Mouse (Mus musculus) kidney, adult 9 months (tissue): ENCODE results near the gene Tcea2.

Source experiments
- DNase-seq: peaks from one replicate; pipeline ENCODE4 v3.0.0; 2022

Gene Tcea2

GRCm38 (mm10) chr2:181679951-181680715 lies at the start of gene Tcea2:
Gene Tcea2 (plus strand): TSS chr2:181680310.
- DNase-seq = peak; percentile 81

GRCm38 (mm10) chr2:181632624-181633023 lies 47.5 kb upstream of the Tcea2 start:
- no peak for DNase-seq

- no peak for DNase-seq
Measured at GRCm38 (mm10) chr2:181635865-181636264, 44.2 kb upstream of the Tcea2 start.

DNA sequence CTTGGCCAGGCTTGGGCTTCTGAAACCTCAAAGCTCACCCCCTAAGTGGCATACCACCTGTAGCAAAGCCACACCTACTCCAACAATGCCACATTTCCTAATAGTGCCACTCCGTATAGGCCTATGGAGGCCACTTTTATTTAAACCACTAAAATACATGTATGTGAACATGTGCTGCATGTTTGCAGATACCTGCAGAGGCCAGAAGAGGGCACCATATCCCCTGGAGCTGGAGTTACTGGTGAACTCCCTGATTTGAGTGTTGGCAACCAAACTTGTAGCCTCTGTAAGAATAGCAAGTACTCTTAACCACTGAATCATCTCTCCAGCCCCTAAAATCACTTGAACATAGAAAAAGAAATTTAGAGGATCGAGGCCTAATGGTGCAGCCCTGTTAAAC lies 35.7 kb upstream of the Tcea2 start:
- DNase-seq = peak; percentile 54

GRCm38 (mm10) chr2:181645666-181646065 lies 34.4 kb upstream of the Tcea2 start:
- no peak for DNase-seq

GRCm38 (mm10) chr2:181646626-181647472 lies 33.3 kb upstream of the Tcea2 start:
- DNase-seq = no peak

GRCm38 (mm10) chr2:181648926-181649325 lies 31.2 kb upstream of the Tcea2 start:
- no peak for DNase-seq

GRCm38 (mm10) chr2:181653065-181653464 lies 27.0 kb upstream of the Tcea2 start:
- no peak for DNase-seq

GRCm38 (mm10) chr2:181653523-181653922 lies 26.6 kb upstream of the Tcea2 start:
- DNase-seq = no peak

GRCm38 (mm10) chr2:181656734-181657133 lies 23.4 kb upstream of the Tcea2 start, which contains the start of gene Gm29797:
Gene Gm29797 (plus strand): TSS chr2:181657034.
- no peak for DNase-seq

GRCm38 (mm10) chr2:181657441-181657840 lies 22.7 kb upstream of the Tcea2 start:
- DNase-seq = no peak

GRCm38 (mm10) chr2:181658528-181658927 lies 21.6 kb upstream of the Tcea2 start:
- DNase-seq = no peak

- peak; percentile 70 for DNase-seq
Measured at GRCm38 (mm10) chr2:181658930-181659555, 21.1 kb upstream of the Tcea2 start.

GRCm38 (mm10) chr2:181659609-181660055 lies 20.5 kb upstream of the Tcea2 start:
- DNase-seq = peak; percentile 93

DNA sequence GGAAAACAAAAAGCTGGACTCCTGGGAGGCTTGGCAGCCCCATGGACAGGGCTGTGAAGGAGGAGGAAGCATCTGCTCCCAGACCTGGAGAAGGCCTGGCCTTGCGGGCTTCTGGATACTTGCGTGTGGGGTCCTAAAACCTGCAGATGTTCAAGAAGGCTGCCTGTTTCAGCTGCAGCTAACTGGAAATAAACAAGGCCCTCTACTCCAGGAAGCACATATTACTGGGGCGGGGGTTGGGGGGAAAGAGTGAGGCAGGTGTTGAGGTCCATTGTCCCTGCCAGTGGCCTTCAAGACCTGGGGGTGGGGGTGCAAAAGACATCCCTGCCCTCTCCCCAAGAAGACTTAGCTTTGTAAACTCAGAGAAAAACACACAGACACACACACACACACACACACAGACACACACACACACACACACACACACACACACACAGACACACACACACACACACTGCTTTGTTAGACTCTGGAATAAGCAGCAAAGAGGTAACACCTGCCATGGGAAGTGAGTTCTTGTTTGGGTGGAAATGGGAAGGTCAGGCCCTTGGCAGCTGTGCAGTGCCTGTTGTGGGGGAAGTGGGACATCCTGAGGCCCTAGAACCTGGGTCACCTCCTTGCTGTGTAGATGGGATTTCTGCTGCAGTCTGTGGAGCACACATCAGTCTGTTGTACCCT lies 17.4 kb upstream of the Tcea2 start:
- peak; percentile 64 for DNase-seq

- peak; percentile 67 for DNase-seq
Measured at GRCm38 (mm10) chr2:181663298-181663630, 16.8 kb upstream of the Tcea2 start.

DNA sequence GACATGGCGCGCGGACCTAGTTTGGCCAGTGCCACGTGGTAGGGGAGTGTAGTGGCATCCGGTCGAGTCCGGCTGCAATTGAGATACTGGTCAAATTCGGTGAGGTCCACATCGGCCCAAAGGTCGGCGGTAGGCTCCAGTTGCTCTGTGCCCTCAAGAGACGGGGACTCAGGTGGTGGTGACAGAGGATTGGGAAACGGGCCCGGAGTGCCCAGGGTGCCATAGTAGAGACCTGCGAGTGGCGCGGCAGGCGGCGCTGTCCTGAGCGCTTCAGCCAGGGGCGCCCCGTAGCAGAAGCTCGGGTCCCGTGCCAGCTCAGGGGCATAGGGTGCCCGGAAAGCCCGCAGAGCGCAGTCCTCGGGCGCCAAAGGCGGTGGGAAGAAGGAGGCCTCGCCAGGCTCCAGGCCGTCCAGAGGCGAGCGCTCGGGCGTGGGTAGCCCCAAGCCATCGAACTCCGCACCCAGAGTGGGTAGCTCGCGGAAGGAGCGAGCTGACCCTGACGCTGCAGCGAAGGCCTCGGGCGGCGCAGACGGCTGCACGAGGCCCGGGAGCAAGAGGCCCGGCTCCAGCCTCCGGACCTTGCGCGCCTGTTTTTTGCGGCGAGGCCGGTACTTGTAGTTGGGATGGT lies 9.7 kb upstream of the Tcea2 start:
- no peak for DNase-seq

- DNase-seq = no peak
Measured at GRCm38 (mm10) chr2:181670913-181671311, 9.2 kb upstream of the Tcea2 start.

GRCm38 (mm10) chr2:181671326-181671725 lies 8.8 kb upstream of the Tcea2 start, which contains the start of gene Sox18:
Gene Sox18 (minus strand): TSS chr2:181671640.
- peak; percentile 62 for DNase-seq

DNA sequence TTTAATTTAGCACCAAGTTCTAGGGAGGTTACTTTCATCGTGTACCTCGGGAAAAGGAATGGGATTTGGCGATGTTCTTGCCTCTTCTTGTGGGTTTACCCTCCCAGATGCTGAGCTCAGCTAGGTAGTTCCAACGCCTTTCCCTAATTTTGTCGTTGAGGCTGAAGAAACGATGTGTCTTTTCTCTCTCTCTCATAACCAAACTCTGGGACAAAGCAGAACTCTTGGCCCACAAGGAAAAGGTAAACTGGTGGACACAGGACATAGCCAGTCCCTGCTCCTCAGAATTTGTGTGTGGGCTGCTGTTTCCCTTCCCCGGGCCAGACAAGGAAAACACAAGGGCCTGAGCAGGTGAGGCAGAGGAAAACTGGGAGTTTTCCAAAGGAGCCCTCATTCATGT lies 8.1 kb upstream of the Tcea2 start:
- DNase-seq = no peak

DNA sequence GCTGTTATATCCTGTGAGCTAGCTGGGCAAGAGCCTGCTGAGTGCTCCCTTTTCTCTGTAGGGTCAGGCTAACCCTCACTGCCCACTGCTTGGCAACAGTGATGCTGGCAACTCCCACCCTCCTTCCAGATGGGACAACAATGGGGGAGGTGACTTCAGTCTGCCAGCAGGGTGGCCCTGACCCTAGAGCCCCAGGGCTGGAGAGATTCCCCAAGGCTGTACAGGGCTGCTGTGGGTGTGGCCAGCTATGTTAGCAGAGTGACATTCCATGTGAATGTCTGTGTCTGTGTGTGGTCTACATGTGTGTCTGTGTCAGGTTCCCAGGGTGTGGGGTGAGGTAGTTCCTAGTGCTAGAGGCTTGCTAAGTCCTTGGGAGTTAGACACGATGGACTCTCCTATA lies 6.6 kb upstream of the Tcea2 start:
- no peak for DNase-seq

DNA sequence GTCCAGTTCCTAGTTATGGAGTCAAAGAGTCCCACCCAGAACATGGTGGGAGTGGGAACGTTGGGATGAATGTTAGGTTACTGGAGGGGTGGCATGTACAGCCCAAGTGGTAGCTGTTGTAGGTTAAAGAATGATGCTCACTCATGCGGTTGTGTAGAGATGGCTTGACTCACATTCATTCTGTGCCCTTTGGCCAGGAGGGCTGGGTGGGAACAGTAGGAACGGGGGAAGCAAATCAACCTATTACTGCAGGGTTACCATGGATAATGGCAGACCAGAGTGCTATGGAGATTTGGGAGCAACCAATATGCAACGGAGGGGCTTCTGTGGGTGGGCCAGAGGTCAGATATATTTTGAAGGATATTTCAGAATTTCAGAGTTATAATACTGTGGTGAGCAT lies 5.2 kb upstream of the Tcea2 start:
- DNase-seq = no peak
